Mouse (Mus musculus) adrenal gland, postnatal 4 days (tissue): ENCODE measurements around the gene Nup188. TPM values are rescaled to one million over a fixed set of nuclear protein-coding genes. Genes with fewer than 3 reads are reported as not detected.

Experiments used
- DNase-seq, 2 experiments: peaks; one replicate each; pipeline ENCODE4 v3.0.0; 2021 to 2022; ENCODE audit warnings: low spot score in 2 of 2, mixed read lengths in 2 of 2
- total RNA-seq, 2 experiments: library from RNA; stranded (reverse); gene quantifications; 2 replicates each; pipeline ENCODE4 v1.2.3; 2021

The Nup188 gene
- total RNA-seq, 2 experiments from 2014 or later: 46.9 TPM

GRCm38 (mm10) chr2:30345971-30346676 is 59.9 kb downstream of the Nup188 start:
- DNase-seq: no peak

GRCm38 (mm10) chr2:30349196-30349595 is 63.0 kb downstream of the Nup188 start:
- DNase-seq: no peak

- no peak for DNase-seq
These were observed 65.0 kb downstream of the Nup188 start for GRCm38 (mm10) chr2:30351149-30351548.

GRCm38 (mm10) chr2:30355861-30356260 is 69.7 kb downstream of the Nup188 start:
- no peak for DNase-seq

- no peak for DNase-seq
These were observed 70.1 kb downstream of the Nup188 start for GRCm38 (mm10) chr2:30356266-30356665.

- no peak for DNase-seq
These were observed 70.7 kb downstream of the Nup188 start for GRCm38 (mm10) chr2:30356906-30357305.

- no peak for DNase-seq
These were observed 71.6 kb downstream of the Nup188 start for GRCm38 (mm10) chr2:30357552-30358510.

GRCm38 (mm10) chr2:30358533-30359531 is 72.6 kb downstream of the Nup188 start, which contains the start of gene Sh3glb2:
TSS of gene Sh3glb2 (minus strand) at chr2:30359337.
- peak; percentile 61 to 67 for DNase-seq

- DNase-seq: no peak
These were observed 74.4 kb downstream of the Nup188 start for GRCm38 (mm10) chr2:30360626-30361025.

GRCm38 (mm10) chr2:30362865-30363264 is 76.7 kb downstream of the Nup188 start:
- DNase-seq: no peak

- DNase-seq: peak; percentile 94 to 97
These were observed 77.8 kb downstream of the Nup188 start, which contains the start of gene Miga2 for GRCm38 (mm10) chr2:30363773-30364650. TSS of gene Miga2 (plus strand) at chr2:30364233.

- DNase-seq: no peak
These were observed 79.3 kb downstream of the Nup188 start for GRCm38 (mm10) chr2:30365281-30366069.

GRCm38 (mm10) chr2:30366203-30366602 is 80.0 kb downstream of the Nup188 start:
- DNase-seq: no peak

GRCm38 (mm10) chr2:30371544-30371943 is 85.3 kb downstream of the Nup188 start:
- no peak for DNase-seq

- DNase-seq: no peak
These were observed 86.5 kb downstream of the Nup188 start for GRCm38 (mm10) chr2:30372726-30373125.

- DNase-seq: no peak
These were observed 89.7 kb downstream of the Nup188 start for GRCm38 (mm10) chr2:30375893-30376292.

GRCm38 (mm10) chr2:30377721-30378120 is 91.5 kb downstream of the Nup188 start:
- DNase-seq: no peak

GRCm38 (mm10) chr2:30379307-30379706 is 93.1 kb downstream of the Nup188 start:
- no peak for DNase-seq
